Mouse (Mus musculus) ES-E14 (cell line): ENCODE data around the gene Rpe.

Experiments used
- CHD2 ChIP-seq: IDR thresholded peaks from 2 replicates; pipeline ENCODE4 v1.6.1; 2014; ENCODE audit warnings: mild to moderate bottlenecking, low read depth, low read length, inconsistent platforms
- ZC3H11A ChIP-seq: IDR thresholded peaks from 2 replicates; pipeline ENCODE4 v1.6.1; 2012; ENCODE audit warnings: low read depth, mild to moderate bottlenecking, inconsistent platforms, low read length, borderline replicate concordance
- ZNF384 ChIP-seq: IDR thresholded peaks from 2 replicates; pipeline ENCODE4 v1.6.1; 2012; ENCODE audit warnings: low read depth, low read length, inconsistent platforms

- no peak for TF ChIP-seq ZC3H11A
- TF ChIP-seq CHD2: no peak
- no peak for TF ChIP-seq ZNF384
Observed at GRCm38 (mm10) chr1:66678662-66679061, 22.0 kb upstream of the Rpe start.
